Mouse (Mus musculus) forebrain, embryonic 10.5 days (tissue): ENCODE results near the gene Ifi27l2b. TPM values are rescaled to one million over a fixed set of nuclear protein-coding genes. Genes with fewer than 3 reads are reported as not detected.
"Not testable (repeated sequence)": the region's sequence is repeated elsewhere in the genome, so short reads cannot be mapped to it uniquely, and the experiment has no call there.

Experiments
- DNase-seq: peaks from one replicate; pipeline ENCODE4 v3.0.0-alpha.2; 2017; ENCODE audit warnings: low spot score; ENCODE audit errors: extremely low spot score
- H3K27ac ChIP-seq: fragments of 300-500 bp; sonication (generic); 2 replicates; pipeline ENCODE4 v1.5.1; 2016; ENCODE audit warnings: mild to moderate bottlenecking
- H3K27me3 ChIP-seq: fragments of 300-500 bp; sonication (generic); 2 replicates; pipeline ENCODE4 v1.6.1; 2016; ENCODE audit warnings: mild to moderate bottlenecking; ENCODE audit not compliant: poor library complexity, severe bottlenecking
- H3K36me3 ChIP-seq: fragments of 300-500 bp; sonication (generic); replicated peaks from 2 replicates; pipeline ENCODE4 v1.6.1; 2016; ENCODE audit warnings: mild to moderate bottlenecking, moderate library complexity
- H3K4me1 ChIP-seq: fragments of 300-500 bp; sonication (generic); 2 replicates; pipeline ENCODE4 v1.6.1; 2016
- H3K4me3 ChIP-seq: fragments of 300-500 bp; sonication (generic); 2 replicates; pipeline ENCODE4 v1.5.1; 2016; ENCODE audit warnings: mild to moderate bottlenecking, moderate library complexity
- H3K9me3 ChIP-seq: fragments of 300-500 bp; sonication (generic); 2 replicates; pipeline ENCODE4 v1.6.1; 2016; ENCODE audit warnings: mild to moderate bottlenecking, moderate library complexity
- WGBS: fragments of 180-500 bp; shearing (Covaris S2); methylation state at CpG from one replicate; pipeline ENCODE4 v1.1.7; 2016; 5-methylcytosine and 5-hydroxymethylcytosine counted together
- polyA plus RNA-seq: library from polyadenylated mRNA; unstranded; fragments of >200 nt; fragmentation: Nextera tagmentation; extraction: Ambion mirVana; gene quantifications from 2 replicates; pipeline ENCODE4 v1.2.1, GENCODE M21; 2016

The Ifi27l2b gene
- polyA plus RNA-seq, 1 experiment from 2014 or later: not detected

DNA sequence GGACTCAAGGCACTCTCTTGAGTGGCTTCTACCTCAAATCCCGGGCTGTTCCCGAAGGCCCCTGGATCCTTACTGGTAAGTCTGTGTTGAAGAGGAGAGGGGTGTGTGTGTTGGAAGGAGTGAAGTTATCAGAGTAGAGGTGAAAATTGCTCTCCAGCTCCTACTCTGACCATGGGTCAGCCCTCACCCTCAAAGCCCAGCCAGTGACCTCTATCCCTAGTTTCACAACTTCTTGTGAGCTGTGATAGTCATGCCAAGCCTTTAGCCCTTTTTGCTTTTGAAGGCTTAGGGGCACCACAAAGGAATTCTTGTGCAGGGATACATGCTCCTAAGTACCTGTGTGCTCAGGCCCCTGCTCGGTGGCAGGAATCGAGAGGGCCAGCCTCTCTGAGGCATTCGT lies 24.6 kb upstream of the Ifi27l2b start:
- no peak for DNase-seq
- Histone ChIP-seq H3K4me3 (no peak overlapping the region), H3K9me3 (no peaks in the 10 kb centered on the region), H3K36me3 (no peaks in the 10 kb centered on the region), H3K4me1 (no peaks in the 10 kb centered on the region), H3K27me3 (no peaks in the 10 kb centered on the region), H3K27ac (no peak overlapping the region)
- 84% methylated on average over 5 of the region's 5 CpGs for WGBS

DNA sequence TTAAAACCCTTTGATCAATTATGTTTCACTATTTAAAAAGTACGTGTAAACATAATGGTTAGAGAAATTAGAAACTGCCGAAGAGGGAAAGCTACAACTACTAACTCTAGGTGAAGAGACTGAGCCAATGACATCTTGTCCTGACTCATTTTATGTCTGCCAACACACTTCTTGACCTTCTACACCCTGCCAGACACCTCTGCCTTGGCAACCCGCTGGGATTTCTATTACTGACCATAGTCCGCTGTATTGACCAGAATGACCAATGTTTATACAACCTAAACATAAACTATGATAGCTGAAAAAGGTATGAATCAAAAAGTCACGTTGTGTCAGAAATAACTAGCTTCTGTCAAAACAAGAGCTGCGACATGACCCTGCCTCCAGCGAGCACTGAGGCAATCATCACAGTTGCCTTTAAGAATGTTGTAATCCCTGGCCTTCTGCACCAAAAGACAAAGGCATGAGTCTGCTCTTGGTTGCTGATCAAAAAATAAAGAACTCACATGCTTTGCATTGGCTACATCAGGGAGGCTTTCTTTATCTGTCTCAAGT lies 20.5 kb upstream of the Ifi27l2b start:
- no peak overlapping the region for H3K4me3 ChIP-seq
- WGBS: 76% methylated on average over 7 of the region's 7 CpGs
- H3K4me1 ChIP-seq: no peaks in the 10 kb centered on the region
- no peaks in the 10 kb centered on the region for H3K9me3 ChIP-seq
- no peak for DNase-seq
- H3K36me3 ChIP-seq: no peaks in the 10 kb centered on the region
- H3K27me3 ChIP-seq: no peaks in the 10 kb centered on the region
- H3K27ac ChIP-seq: no peak overlapping the region

DNA sequence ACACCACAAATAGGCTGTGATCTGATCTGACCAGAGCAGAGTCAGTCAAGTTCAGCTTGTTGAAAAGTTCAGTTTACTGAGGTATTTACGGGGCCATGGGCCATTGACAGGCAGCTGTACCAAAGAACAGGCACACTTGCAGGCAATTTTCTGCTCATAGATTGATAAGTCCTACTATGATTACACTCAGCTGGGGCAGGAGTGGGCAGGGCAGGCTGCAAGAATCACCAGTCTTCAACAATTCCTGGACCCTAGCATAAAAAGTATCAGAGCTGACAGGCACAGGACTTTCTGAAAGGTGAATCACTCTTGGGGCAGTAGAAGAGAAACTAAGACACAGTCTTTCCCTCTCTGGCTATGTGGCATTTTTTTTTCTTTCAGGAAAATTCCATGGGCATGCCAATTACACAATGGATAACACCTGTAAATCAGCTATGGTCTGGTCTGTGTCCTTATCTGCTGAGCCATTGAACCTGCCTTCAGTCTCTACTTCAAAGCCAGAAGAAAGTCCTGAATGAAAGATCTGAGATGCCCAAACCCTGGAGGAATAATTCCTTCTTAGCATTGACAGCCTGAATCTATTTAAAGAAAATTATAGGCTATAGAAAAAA lies 19.9 kb upstream of the Ifi27l2b start:
- WGBS: 89% methylated on average over 1 of the region's 1 CpGs
- no peaks in the 10 kb centered on the region for H3K4me1 ChIP-seq
- no peak for DNase-seq
- no peaks in the 10 kb centered on the region for H3K27me3 ChIP-seq
- H3K36me3 ChIP-seq: no peaks in the 10 kb centered on the region
- H3K9me3 ChIP-seq: no peaks in the 10 kb centered on the region
- H3K27ac ChIP-seq: no peak overlapping the region
- H3K4me3 ChIP-seq: no peak overlapping the region

DNA sequence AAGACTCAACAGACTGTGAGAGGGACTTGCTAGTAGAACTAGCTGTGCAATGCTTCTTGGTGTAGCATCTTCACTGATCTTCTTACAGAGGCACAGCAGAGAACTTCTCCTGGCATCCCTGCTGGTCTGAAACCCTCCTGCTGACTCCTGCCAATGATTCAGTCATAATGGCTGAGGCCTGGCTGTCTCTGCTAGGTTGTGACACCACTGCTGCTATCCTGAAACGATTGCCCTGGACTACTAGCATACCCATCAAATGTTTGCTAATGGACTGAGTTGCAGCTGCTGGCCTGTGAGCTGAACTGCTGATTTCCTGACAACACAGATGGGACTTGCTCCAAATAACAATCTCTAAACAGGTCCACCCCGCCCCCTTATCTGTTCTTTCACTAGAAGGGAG lies 17.5 kb upstream of the Ifi27l2b start:
- Histone ChIP-seq H3K4me3 (no peak overlapping the region), H3K9me3 (peaks cover 5% of the 10 kb centered on the region; the same call in 1 of the 2 replicates), H3K27me3 (no peaks in the 10 kb centered on the region), H3K4me1 (no peaks in the 10 kb centered on the region), H3K36me3 (no peaks in the 10 kb centered on the region), H3K27ac (no peak overlapping the region)
- 67% methylated on average over 2 of the region's 2 CpGs for WGBS
- DNase-seq: no peak

DNA sequence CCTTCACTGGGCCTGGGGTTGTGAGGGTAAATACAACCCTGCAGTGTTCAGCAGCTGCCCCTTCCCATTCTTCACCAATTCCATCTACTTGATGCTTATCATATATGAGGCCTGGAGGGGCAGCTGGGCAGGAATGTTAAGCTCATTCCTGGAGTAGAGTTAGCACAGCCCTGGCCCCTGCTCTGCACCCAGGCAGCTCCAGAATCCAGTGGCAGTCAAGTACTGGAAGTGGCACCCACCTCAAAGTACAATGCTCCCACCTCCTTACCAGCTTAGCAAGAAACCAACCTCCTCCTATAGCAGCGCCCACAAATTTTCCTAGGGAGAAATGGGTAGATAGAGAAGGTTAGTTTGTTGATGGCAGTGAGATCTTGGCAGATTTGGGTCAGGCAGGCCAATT lies 296 bp downstream of the Ifi27l2b start:
- WGBS: no CpG with 5 or more reads among the region's 1 CpGs
- not testable (repeated sequence) for H3K27ac ChIP-seq, H3K27me3 ChIP-seq, H3K4me1 ChIP-seq, H3K4me3 ChIP-seq, DNase-seq, H3K36me3 ChIP-seq, H3K9me3 ChIP-seq

DNA sequence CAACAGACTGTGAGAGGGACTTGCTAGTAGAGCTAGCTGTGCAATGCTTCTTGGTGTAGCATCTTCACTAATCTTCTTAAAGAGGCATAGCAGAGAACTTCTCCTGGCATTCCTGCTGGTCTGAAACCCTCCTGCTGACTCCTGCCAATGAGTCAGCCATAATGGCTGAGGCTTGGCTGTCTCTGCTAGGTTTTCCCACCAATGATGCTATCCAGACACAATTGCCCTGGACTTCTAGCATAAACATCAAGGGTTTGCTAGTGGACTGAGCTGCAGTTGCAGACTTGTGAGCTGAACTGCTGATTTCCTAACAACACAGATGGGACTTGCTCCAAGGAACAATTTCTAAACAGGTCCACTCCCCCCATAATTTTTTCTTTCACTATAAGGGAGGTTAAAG lies 3.7 kb downstream of the Ifi27l2b start:
- H3K36me3 ChIP-seq: no peaks in the 10 kb centered on the region
- H3K27me3 ChIP-seq: no peaks in the 10 kb centered on the region
- no peak for DNase-seq
- no peak overlapping the region for H3K4me3 ChIP-seq
- no peak overlapping the region for H3K27ac ChIP-seq
- no peaks in the 10 kb centered on the region for H3K4me1 ChIP-seq
- H3K9me3 ChIP-seq: no peaks in the 10 kb centered on the region

DNA sequence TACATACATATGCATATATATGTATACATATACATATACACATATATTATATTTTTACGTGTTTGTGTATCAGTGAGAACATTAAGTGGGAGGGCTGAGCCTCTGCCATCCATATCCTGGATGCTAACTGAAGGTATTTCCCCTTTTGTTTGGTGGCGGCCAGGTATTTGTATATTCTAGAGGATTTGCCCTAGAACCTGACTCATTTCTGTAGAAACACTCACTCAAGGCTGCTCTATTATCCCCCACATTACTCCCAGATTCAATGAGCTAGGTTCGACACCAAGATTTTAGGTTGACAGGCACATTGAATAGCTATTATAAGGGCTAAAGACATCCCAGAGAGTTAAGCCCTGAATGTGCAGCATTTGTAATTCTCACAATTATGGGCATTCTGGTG lies 12.0 kb downstream of the Ifi27l2b start:
- WGBS: 80% methylated on average over 3 of the region's 3 CpGs
- Histone ChIP-seq H3K27ac (no peak overlapping the region), H3K9me3 (no peaks in the 10 kb centered on the region), H3K36me3 (no peaks in the 10 kb centered on the region), H3K4me1 (0 out of 2 replicates have a peak, but pooled peaks cover 3% of the 10 kb centered on the region), H3K27me3 (no peaks in the 10 kb centered on the region), H3K4me3 (no peak overlapping the region)
- no peak for DNase-seq

DNA sequence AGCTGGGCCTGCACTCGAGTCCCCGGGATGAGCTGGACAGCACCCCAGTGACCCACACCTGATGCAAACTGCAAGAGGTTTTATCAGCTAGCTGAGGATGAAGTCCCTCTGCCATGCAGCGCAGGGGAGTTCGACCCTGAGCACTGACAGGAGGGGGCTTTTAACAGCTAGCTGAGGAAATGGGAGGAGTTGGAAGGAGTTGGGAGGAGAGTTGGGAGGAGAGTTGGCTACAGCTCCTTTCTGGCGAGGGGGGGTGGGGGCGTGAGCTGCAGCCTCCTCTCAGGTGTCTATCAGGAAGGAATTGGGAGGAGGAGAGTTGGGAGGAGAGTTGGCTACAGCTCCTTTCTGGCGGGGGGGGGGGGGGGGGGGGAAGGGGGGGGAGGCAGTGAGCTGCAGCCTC lies 12.8 kb downstream of the Ifi27l2b start:
- H3K4me3 ChIP-seq, DNase-seq, H3K27me3 ChIP-seq, H3K27ac ChIP-seq, H3K9me3 ChIP-seq, H3K36me3 ChIP-seq, H3K4me1 ChIP-seq: not testable (repeated sequence)
- 48% methylated on average over 6 of the region's 7 CpGs for WGBS

DNA sequence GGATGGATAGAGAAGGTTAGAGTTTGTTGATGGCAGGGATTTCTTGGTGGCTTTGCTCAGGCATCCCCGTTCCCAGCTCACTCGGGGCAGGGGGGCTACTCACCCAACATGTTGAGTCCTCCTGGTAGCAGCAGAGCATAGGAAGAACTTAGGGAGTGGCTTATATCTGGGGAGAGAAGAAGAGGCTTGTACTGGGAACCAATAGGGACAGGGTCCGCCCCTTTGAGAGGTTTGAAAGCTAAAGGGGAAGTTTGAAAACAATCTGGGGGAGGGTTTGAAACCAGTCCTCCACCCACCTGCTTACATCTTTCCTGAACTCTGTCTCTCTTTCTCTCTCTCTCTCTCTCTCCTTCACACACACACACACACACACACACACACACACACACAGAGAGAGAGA lies 13.5 kb downstream of the Ifi27l2b start, which contains the start of gene Ifi27l2a:
Gene Ifi27l2a (minus strand): TSS at position 157 of the 400 bp plus-strand sequence.
- H3K4me1 ChIP-seq: 0 out of 2 replicates have a peak, but pooled peaks cover 3% of the 10 kb centered on the region
- no peak for DNase-seq
- H3K4me3 ChIP-seq: no peak within 1 kb of the TSS
- H3K27ac ChIP-seq: no peak within 1 kb of the TSS
- 64% methylated on average over 3 of the region's 3 CpGs for WGBS
- H3K9me3 ChIP-seq: no peaks in the 10 kb centered on the region
- no peaks in the 10 kb centered on the region for H3K36me3 ChIP-seq
- H3K27me3 ChIP-seq: no peaks in the 10 kb centered on the region

DNA sequence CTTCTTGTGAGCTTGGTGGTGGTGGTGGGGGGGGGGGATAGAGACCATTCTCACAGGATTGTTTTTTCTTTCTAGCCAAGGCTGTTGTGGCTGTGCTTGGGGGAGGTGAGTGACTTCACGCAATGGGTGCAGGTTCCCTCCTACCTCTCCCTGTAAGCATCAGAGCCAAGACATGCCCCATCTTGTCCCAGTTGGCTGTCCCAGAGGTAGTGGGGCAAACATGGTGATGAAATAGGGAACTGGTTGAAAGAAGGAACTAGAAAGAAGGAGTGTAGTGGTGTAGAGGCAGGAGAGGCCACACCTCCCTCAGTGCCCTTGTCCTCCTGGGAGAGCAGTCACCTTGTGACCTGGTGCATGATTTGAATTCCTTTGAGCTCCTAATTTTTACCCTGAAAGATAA lies 19.4 kb downstream of the Ifi27l2b start:
- Histone ChIP-seq H3K4me3 (no peak overlapping the region), H3K4me1 (no peaks in the 10 kb centered on the region), H3K9me3 (no peaks in the 10 kb centered on the region), H3K36me3 (no peaks in the 10 kb centered on the region), H3K27ac (no peak overlapping the region), H3K27me3 (no peaks in the 10 kb centered on the region)
- no peak for DNase-seq
- WGBS: 87% methylated on average over 1 of the region's 1 CpGs

DNA sequence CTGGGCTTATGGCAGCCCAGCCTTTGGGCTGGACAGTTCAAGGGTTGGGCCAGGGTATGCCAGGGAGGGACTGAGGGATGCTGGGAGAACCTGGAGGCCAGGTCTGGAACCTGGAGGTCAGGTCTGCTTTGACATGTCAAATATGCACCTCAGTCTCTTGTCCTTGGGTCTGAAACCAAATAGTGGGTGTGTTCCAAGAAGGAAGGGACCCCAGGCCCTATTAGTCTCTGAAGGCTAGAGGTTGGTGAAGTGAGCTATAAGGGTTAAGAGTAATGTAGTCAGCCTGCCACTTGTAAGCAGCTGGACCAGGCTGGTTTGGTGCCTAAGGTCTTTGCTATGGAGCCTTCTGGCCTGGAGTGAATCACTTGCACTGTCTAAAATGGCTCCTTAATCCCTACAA lies 22.2 kb downstream of the Ifi27l2b start:
- no peak for DNase-seq
- Histone ChIP-seq H3K36me3 (no peaks in the 10 kb centered on the region), H3K4me3 (no peak overlapping the region), H3K27me3 (no peaks in the 10 kb centered on the region), H3K4me1 (no peaks in the 10 kb centered on the region), H3K27ac (no peak overlapping the region), H3K9me3 (no peaks in the 10 kb centered on the region)

DNA sequence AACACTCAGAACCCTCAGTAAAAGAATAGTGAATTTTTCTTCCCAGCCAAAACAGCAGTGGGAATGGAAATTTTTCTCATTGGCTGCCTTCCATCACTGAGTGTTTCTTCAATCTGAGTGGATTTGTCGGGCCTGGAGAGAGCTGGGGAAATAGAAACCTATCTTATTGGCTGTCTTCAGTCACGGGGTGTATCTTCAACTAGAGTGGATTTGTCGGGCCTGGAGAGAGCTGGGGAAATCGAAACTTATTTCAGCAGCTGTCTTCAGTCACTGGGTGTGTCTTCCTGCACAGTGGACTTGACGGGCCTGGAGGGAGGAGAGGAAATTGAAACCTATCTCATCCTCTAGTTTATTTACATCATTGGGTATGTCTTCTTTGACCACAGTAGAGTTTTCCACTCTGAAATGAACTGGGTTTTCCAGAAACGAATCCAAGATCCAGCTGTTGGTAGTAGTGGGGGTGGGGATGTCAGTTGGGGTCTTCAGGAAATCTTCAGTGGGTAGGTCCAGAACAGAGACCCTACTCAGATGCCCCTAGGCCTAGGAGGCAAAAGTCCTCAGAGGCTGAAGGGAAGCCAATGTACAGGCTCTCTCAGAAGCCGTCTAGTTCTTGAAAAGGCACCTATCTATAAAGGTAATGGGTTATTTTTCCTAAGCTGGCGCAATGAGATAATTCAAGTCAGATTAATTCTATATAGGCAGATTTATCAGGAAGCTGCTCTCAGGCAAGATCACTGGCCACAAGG lies 22.9 kb downstream of the Ifi27l2b start, which contains the start of gene Ifi27:
Gene Ifi27 (plus strand): TSS at position 226 of the 746 bp plus-strand sequence.
- DNase-seq: no peak
- Histone ChIP-seq H3K4me1 (no peaks in the 10 kb centered on the region), H3K36me3 (no peaks in the 10 kb centered on the region), H3K4me3 (no peak within 1 kb of the TSS), H3K27ac (no peak within 1 kb of the TSS), H3K27me3 (no peaks in the 10 kb centered on the region), H3K9me3 (no peaks in the 10 kb centered on the region)
- 77% methylated on average over 8 of the region's 8 CpGs for WGBS

DNA sequence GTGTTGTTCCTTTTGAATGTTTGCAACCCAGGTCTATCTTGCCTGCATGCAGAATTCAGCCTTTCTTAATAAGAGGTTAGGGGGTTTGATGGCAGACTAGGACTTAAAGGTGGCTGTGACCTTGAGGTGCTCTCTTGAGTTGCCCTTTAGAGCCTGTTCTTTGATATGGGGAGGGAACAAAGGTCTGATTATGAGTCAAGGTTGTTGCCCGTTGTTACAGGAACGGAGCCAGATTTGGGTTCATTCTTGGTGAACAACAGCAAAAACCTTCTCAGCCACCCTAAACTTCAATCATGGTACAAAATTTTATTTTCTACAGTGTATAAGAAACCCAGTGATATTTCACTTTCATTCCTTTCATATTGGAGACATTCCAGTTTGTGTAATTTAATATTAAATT lies 23.6 kb downstream of the Ifi27l2b start:
- WGBS: 95% methylated on average over 2 of the region's 2 CpGs
- DNase-seq: no peak
- no peaks in the 10 kb centered on the region for H3K9me3 ChIP-seq
- H3K36me3 ChIP-seq: no peaks in the 10 kb centered on the region
- H3K4me3 ChIP-seq: no peak overlapping the region
- no peaks in the 10 kb centered on the region for H3K4me1 ChIP-seq
- H3K27me3 ChIP-seq: no peaks in the 10 kb centered on the region
- no peak overlapping the region for H3K27ac ChIP-seq
